Mouse (Mus musculus): ENCODE measurements around the gene Mapk1ip1l. TPM values are rescaled to one million over a fixed set of nuclear protein-coding genes. Genes with fewer than 3 reads are reported as not detected.
A peak's percentile ranks its signal among the peaks of the same experiment; 100 is the strongest.
"Not testable (repeated sequence)": the region's sequence is repeated elsewhere in the genome, so short reads cannot be mapped to it uniquely, and the experiment has no call there.

Mapk1ip1l gene
- total RNA-seq, 2 experiments from 2014 or later: 106 to 110 TPM

DNA sequence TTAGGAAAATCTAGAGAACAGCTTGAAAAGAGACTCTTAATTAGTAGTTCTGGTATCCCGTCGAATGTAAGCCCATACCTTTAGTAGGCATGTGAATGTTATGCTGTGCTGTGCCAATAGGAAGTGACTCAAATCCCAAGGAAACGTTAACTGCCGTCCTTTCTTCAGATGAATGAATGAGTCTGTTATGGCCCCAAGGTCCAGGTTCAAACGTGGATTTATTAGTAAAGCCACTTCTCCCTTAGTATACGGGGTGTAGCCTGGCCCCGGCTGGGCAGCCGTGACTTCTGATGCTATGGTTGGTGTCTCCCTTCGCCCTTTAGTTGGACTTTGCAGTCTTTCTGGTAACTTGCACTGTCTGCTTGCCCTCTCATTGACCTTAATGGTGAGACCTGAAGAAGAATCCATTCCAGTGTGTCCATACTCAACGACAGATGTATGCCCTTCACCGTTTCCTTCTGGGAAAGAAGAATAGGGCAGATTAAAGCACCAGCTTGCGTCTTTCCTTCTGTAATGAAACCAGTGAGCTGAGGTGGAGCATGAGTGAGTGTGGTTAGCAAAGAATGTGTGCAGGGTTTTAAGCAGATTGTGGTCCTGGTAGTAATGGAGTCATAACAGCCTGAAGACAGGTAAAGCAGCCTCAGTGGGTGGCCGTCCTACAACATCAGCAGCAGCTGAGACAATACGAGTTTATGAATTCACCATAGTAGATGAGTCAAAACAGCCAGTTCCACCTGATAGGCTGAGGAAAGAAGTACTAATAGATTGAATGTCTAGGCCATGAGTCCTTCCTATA lies 5.0 kb downstream of the Mapk1ip1l start:
- no peak for DNase-seq (ENCODE audit: low spot score in 2 of 2)

DNA sequence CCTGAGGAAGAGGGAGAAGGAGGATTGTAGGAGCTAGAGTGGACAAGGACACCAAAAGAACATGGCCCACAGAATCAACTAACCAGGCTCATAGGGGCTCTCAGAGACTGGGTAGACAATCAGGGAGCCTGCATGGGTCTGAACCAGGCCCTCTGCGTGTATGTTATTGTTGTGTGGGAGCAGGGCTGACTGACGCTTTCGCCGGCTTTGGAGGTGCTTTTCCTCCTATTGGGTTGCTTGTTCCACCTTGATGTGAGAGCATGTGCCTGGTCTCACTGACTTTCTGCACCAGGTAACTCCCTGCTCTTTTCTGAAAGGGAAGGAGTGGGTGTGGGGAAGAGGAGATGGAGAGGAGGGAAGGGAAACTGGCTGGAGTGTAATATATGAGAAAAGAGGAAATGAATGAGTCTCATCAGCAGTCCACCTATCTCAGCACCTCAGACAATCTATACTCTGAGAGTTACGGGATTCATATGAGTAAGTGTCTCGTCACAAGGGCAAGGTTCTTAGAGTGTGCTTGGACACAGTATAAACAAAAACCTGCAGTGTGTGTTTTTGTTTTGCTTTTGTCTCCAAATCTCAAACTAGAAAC lies 6.8 kb downstream of the Mapk1ip1l start:
- DNase-seq (ENCODE audit: low spot score in 2 of 2): no peak

DNA sequence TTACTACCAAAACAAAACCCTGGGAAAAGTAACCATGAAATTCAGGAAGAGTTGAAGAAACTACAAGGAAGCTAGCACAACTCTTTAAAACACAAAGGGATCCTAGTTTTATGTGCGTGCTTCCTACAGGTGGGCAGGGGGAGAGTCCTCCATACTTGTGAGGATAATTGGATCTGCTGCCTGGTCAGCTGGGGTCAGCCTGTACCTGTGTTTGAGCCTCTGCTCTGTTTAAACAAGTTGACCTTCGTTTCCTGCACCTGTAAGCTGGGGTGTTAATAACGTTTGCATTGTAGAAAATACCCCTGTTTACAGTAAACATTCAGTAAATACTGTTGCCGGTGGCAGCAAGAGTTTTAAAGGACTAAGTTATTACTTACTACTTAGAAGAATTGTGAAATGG lies 7.9 kb downstream of the Mapk1ip1l start:
- no peak for DNase-seq (ENCODE audit: low spot score in 2 of 2)

DNA sequence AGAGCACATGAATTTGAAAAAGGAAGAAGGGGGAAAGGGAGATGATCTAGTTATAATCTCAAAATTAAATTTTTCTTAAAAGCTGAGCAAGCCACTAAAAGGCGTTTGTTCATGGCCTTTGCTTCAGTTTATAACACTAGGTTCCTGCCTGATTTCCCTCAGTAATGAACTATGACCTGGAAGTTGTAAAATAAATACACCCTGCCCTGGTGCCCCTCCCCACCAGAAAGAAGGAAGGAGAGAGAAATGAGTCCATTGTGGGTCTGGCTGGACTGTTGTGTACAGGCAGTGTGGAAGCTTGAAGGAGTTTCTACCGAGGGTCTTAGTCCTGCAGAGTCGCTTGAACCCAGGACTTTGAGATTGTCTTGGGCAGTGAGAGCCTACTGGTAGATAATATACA lies 9.6 kb downstream of the Mapk1ip1l start:
- no peak for DNase-seq (ENCODE audit: low spot score in 2 of 2)

DNA sequence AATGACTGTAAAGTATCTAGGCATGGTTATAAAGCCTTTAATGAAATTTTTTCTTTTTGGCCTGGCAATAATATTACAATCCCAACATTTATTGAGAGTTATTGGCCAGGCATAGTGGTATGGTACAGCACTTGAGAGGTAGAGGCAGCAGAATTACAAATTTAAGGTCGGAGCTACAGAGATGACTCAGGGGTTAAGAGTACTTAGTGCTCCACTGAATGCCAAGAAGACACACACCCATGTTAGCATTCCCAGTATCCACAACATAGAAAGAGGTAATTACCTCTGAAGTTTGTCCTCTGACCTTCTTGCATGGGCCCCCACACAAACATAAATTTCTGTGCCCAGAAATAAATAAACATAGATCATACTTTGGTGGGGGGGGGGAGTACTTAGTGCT lies 11.0 kb downstream of the Mapk1ip1l start:
- DNase-seq (ENCODE audit: low spot score in 2 of 2): no peak

DNA sequence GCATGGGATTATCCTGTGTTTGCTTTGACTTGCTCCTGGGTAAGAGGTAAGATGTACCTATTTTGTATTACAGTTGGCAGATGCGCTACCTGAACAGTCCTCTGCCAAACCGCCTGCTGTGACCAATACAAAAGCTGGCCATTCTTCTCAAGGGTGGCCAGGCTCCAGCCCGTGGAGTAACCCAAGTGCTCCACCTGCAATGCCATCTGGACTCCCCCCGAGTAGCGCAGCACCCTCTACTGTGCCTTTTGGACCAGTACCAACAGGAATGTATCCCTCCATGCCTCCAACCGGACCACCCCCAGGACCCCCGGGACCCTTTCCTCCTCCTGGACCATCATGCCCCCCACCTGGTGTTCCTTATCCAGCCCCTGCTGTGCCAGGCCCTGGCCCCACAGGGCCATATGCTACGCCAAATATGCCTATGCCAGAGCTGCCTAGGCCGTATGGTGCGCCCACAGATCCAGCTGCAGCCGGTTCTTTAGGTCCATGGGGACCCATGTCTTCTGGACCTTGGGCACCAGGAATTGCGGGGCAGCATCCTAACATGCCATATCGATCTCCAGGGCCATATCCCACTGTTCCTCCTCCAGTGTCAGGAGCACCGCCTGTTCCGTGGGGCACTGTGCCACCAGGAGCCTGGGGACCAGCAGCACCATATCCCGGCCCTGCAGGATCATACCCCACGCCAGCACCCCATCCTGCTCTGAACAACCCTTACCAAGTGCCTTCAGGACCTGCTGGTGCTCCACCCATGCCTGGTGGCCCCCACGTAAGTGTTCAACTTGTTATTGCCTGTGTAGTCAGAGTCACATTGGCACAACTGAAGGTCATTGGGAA lies 12.5 kb downstream of the Mapk1ip1l start:
- DNase-seq (ENCODE audit: low spot score in 2 of 2): no peak

DNA sequence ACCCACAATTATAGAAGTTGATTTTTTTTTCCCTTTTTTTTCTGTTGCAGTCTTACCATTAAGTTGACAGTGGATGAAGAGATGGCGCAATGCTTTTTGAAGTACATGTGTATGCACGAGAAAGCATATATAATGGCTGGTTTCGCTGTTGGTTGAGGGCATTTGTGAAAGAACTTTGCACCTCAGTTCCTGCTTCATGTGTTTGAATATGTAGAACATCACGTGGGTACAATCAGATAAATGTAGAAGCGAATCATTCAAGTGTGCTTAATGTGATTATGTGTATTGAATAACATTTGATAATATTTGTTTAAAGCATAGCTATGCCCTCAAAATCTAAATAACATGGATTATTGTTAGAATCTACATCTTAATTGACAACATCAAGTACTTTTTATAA lies 21.3 kb downstream of the Mapk1ip1l start:
- DNase-seq (ENCODE audit: low spot score in 2 of 2): no peak

DNA sequence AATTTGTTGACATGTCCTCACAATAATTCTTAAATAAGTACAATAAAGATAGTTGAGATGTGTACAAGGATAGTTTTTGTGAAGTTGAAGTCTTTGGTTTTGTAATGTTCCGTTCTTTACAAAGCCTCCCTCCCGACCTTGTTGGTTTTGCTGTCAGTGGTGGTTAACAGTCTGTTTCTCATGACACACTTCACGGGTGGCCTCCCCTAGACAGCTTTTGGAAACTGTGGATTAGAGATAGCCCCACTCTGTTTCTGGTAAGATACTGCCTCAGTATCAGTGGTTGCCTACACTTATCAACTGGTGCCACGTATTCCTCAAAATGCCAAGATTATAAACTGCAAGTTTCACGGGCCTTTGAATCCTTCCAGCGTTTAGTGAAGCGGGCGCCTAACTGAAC lies 23.5 kb downstream of the Mapk1ip1l start:
- not testable (repeated sequence) for DNase-seq (ENCODE audit: low spot score in 2 of 2)

DNA sequence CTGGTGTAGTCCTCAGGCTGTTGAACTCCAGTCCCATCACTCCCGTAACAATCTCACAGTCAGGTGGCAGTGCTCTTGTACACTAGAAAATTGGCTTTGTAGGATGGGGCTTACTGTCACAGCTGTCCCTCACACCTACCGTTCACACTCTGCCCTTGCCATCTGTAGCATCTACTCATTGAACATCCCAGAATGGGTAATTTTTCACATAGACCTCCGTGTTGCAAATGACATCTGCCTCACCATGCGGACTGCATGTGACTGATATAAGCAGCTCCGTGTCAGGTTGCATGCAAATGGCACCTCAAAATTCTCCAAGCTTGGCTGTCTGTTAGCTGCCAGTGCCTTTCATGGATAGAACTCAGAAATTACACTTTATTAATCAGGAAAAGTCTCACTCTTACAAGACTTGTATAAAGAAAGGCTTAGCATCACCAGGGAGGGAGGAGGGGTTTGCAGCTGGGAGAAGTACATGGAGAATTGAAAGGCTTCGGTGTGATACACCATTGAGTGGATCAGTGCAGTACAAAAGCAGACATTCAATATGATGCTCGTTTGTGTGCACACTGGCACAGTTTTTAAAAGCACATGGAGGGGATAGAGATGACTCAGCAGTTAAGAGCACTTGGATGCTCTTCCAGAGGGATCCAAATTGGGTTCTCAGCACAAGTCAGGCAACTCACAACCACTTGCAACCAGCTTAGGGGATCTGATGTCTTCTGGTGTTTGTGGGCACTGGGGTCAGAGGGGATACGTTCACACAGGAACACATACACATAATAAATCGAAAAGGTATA lies 28.1 kb downstream of the Mapk1ip1l start:
- DNase-seq (ENCODE audit: low spot score in 2 of 2): no peak

DNA sequence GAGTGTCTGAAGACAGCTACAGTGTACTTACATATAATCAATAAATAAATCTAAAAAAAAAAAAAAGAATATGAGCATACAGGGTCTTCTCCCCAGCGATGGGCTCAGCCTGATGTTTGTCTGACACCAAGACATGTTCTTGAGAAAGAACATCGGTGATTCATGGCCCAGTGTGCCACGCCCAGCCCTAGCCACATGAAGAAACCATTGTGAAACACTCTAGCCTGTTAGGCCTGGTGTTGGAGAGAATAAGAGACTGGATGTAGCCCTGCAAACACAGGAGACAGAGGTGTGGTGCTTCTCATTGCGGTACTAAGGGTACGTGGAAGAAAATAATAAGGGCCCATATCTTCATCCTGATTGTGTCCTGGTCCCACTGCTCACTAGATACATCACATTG lies 29.3 kb downstream of the Mapk1ip1l start:
- no peak for DNase-seq (ENCODE audit: low spot score in 2 of 2)

DNA sequence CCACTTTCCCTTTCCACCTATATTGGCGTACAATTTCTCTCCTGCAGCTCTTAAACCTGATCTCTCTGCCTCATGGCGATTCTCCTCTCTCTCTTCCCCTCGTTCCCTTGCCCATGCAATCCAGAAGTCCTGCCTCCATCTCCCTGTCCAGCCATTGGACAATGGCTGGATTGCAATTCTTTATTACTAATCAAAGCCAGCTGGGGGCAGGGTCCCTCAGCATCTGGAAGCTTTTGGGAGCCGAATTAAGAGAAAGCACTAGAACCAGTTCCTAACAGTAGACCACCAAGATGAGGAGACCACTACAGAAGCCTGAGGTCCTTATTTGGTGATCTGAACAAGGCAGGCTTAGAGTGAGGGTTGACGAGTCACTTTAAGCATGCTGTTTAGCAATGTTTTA lies 33.9 kb downstream of the Mapk1ip1l start:
- no peak for DNase-seq (ENCODE audit: low spot score in 2 of 2)

DNA sequence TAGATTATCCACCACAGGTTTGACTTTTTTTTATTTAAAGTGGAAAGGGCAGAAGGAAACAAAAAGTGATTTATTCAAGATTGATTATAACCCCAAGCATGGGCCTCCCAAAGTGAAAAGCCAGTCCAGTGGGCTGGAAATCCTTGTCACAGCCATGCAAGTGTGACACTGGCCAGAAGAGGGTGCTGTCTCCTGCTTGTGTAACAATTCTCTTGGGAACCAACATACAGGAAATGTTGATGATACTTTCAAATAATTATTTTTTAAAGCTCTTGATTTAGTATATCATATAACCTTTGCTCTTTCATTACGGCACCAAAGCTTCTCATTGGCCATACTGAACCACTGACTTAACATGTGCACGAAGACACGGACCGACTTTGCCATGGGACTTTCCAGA lies 36.8 kb downstream of the Mapk1ip1l start:
- peak in 1 of 2 experiments; percentile 32 for DNase-seq (ENCODE audit: low spot score in 2 of 2)

DNA sequence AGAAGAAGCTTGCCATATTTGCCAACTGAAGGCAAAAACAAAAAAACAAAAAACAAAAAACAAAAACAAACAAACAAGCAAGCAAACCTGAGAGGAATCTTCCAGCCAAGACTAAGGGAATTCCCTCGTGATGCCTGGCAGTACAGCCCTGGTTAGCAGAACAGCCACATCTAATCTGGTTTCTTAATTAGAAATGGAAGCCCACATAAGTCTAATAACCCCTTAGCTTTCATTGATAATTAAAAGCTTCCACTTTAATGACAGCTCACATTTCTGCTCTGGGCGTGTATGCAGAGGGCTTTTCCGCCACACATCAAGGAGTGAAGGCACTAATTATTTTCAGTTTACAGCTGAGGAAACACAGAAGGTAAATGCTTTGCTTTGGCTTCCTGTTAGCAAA lies 37.2 kb downstream of the Mapk1ip1l start:
- no peak for DNase-seq (ENCODE audit: low spot score in 2 of 2)

DNA sequence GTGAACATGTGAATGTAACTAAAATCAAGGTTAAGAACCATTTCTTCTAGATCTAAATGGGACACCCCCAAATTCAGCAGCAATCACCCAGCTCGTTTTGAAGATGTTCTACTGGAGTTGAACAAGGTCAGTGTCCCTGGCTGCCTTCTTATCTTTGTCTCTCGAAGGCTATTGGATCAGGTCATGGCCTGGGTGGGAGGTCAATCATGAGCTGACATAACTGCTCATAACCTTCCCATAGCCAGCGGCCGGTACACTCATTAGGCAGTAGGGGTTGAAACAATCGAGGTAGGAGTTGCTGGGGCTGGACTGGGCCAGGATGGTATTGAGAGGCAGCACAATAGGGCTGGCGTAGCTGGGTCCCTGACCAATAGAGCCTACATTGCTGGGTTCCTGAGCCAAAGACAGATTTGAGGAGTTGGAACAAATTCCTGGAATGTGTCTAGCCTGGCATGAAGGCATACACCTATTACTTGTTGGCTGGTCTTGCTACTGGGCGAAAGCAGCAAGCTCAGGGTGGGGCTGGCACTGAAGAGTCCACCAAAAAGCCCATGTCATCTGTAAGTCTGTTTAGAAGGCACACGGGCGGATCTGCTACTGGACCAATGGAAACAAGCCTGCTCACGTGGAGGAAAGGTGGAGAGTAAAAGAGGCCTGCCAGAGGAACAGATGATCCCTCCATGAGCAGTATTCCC lies 42.3 kb downstream of the Mapk1ip1l start:
- DNase-seq (ENCODE audit: low spot score in 2 of 2): no peak

DNA sequence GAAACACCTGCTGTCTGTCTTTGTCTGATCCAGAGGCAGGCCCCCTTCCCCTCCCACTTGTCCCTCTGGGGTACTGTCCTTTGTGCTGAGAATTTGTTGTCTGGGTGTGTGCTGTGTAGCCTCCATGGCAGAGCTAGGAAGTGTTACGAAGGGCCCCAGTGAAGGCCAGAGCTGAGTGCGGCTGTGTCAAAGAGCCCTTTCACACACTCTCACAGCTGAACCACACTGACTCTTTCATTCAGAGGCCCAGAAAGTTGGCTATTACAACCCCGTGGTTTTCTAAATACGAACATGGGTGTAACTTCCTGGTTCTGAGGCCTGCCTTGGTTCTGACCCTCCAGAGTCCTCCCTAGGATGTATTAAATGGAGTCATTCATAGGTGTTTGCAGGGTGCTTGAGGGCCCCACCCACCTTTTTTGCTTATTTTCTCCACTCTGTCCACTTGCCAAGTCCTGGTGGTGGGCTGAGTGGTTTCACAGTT lies 43.8 kb downstream of the Mapk1ip1l start:
- DNase-seq (ENCODE audit: low spot score in 2 of 2): no peak

DNA sequence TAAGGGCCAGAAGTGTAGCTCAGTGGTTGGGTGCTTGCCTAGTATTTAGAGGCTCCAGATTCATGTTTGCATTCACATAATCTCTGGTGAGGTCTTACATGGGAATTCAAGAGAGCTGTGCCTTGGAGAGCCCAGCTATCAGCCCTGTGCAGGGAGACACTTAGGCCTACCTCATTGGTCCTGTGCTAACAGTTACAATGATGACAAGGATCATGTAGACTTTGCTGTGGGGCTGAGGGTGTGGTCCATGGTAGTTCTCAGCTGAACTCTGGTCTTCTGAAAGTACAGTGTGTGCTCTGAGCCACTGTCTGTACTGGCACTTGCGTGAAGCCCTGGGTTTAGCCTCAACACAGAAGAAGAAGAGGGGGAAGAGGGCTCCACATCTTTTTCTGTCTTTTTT lies 48.6 kb downstream of the Mapk1ip1l start:
- no peak for DNase-seq (ENCODE audit: low spot score in 2 of 2)

DNA sequence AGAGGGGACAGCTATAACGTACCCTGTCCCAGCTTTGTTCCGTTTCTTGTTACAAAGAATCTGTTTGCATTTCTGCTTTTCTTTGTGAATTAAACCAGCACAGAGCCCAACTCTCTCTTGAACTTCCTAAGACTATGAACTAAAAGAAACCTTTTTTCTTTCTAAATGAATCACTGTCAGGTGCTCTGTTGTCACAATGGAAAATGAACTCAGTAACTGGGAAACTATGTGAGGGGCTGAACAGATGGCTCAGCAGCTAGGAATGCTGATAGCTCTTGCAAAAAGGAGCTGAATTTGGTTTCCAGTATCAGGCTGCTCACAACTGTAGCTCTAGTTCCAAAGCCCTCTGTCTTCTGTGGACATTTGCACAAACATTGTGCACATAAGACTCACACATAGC lies 52.9 kb downstream of the Mapk1ip1l start:
- no peak for DNase-seq (ENCODE audit: low spot score in 2 of 2)

DNA sequence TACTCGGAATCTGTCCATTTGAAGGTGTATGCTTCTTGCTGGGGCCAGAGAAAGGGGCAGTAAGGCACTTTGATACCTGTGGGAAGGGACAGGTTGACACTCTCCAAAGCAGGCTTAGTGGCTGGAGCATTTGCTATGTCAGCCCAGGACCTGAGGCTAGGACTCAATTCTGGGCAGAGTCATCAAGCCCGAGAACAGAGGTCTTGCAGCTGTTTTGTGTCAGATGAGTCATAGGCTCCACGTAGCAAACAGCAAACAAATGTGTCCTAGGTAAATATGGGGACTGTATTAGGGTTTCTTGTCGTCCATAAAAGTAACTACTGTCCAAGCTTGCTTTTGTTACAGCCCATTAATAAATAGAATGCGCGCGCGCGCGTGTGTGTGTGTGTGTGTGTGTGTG lies 54.2 kb downstream of the Mapk1ip1l start:
- DNase-seq (ENCODE audit: low spot score in 2 of 2): no peak

DNA sequence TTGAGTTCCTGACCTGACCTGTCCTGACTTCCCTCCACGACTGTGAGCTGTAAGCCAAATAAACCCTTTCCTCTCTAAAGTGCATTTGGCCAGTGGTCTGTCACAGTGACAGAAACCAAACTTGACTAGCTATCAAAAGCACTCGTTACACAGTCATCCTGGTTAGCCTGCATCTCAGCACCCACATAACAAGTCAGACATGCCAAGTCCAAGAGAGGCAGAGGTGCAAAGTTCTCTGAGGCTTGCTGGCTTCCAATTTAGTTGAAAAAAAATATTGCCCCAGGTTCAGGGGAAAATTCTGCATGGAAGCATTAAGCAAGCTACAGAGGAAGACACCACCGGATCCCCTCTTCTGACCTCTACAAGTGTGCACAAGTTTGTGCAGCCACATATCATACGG lies 55.2 kb downstream of the Mapk1ip1l start:
- DNase-seq (ENCODE audit: low spot score in 2 of 2): no peak

DNA sequence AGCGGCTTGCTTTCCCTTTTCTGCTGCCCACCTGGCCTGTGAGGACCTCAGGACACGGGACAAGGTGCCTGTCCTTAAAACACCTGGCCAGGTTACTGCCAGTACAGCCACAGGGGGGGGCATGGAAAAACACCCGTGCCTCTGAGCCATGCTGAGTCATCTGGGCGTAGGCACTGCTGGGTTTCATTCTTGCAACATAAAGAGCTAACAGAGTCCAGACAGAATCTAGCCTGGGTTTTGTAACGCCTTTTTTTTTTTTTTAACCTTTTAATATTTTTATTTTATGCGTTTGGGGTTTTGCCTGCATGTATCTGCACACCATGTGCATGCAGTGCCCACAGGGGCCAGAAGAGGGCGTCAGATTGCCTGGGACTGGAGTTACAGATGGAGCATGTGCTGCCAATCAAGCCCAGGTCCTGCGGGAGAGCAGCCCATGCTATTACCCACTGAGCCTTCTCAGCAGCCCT lies 56.1 kb downstream of the Mapk1ip1l start:
- no peak for DNase-seq (ENCODE audit: low spot score in 2 of 2)

Measured in adrenal gland, postnatal 4 days (tissue).